Comparison of ENCODE assay signal across 14 mouse cellular contexts in genomic region chr14:49027779-49028368, GRCm38 (mm10). TPM values are rescaled to one million over a fixed set of nuclear protein-coding genes. Genes with fewer than 3 reads are reported as not detected.
DNase-seq lines count a peak whose midpoint lies in the region; TF ChIP-seq lines count a peak whose summit lies in the region.
"Had no signal": no experiment of that assay in that cellular context is flagged by ENCODE, and none has a peak within 500 bp of the region (broad histone marks: within the 10 kb centered on the region; RNA-seq: fewer than 3 reads in every experiment).

No protein-coding gene starts in this region.

- H3K27ac ChIP-seq in left cerebral cortex, adult 2 months, result no peak overlapping the region
- H3K27ac ChIP-seq: embryonic facial prominence, embryonic 15.5 days; kidney, embryonic 15.5 days; liver, embryonic 15.5 days had no signal

- DNase-seq in embryo, embryonic 11 days, result peak; percentile 8
- DNase-seq in embryo, embryonic 10 days (ENCODE audit: low spot score), result no peak
- DNase-seq in left cerebral cortex, adult 2 months (ENCODE audit: extremely low spot score in 1 of 2, low spot score in 2 of 2), result no peak
- no peak for DNase-seq in left cerebral cortex, postnatal 36 days (ENCODE audit: low spot score in 2 of 2)
- DNase-seq in R1 (ENCODE audit: low read depth, low spot score), result peak; percentile 12
- DNase-seq in naive thymus-derived CD4-positive, alpha-beta T cell, adult 2 months (ENCODE audit: low read depth), result peak; percentile 13
- DNase-seq in gastrocnemius, postnatal 4 days (ENCODE audit: low spot score in 2 of 2), result no peak
- DNase-seq in right cerebral cortex, postnatal 36 days (ENCODE audit: low spot score in 2 of 2), result no peak
- DNase-seq: heart, postnatal 36 days; layer of hippocampus, postnatal 36 days; thymus, postnatal 36 days had no signal

- peak; percentile 54 for TF ChIP-seq CTCF in left cerebral cortex, adult 2 months (IDR thresholded peaks at IDR 0.05)

- H3K4me3 ChIP-seq in left cerebral cortex, adult 2 months, result no peak overlapping the region
- H3K4me3 ChIP-seq: embryonic facial prominence, embryonic 15.5 days; kidney, embryonic 15.5 days; liver, embryonic 15.5 days had no signal

- intact Hi-C loops in left cerebral cortex, adult 2 months (cut with DNase I), result no loop called here
- intact Hi-C loops in left cerebral cortex, postnatal 36 days (cut with DNase I), result no loop called here

RNA-seq across cellular contexts. Expression of gene Ap5m1, which starts 38.0 kb away (rescaled TPM):
- total RNA-seq in left cerebral cortex, adult 2 months (2021), result 10 to 100 TPM; 19.7 to 23.1 TPM
- total RNA-seq in left cerebral cortex, postnatal 36 days (2021), result 10 to 100 TPM; 19.9 to 24.6 TPM
- 10 to 100 TPM; 10.8 to 11.8 TPM for total RNA-seq in gastrocnemius, postnatal 4 days (2021)

RNA-seq across cellular contexts. Expression of gene Exoc5, which starts 38.6 kb away (rescaled TPM):
- total RNA-seq in left cerebral cortex, adult 2 months (2021), result 10 to 100 TPM; 54.6 to 58.5 TPM
- 10 to 100 TPM; 53.8 to 60.8 TPM for total RNA-seq in left cerebral cortex, postnatal 36 days (2021)
- 10 to 100 TPM; 30.1 to 38.4 TPM for total RNA-seq in gastrocnemius, postnatal 4 days (2021)

Comparison
In these comparisons a context has a peak if more than half of its experiments do, and no peak if none do; other contexts are left out.
1. DNase-seq: peak in embryo, embryonic 11 days (single experiment), R1 (single experiment) and naive thymus-derived CD4-positive, alpha-beta T cell, adult 2 months (single experiment); none in embryo, embryonic 10 days (single experiment), left cerebral cortex, adult 2 months (0 of 2), left cerebral cortex, postnatal 36 days (0 of 2), gastrocnemius, postnatal 4 days (0 of 2) and right cerebral cortex, postnatal 36 days (0 of 2).